Mouse (Mus musculus) erythroid progenitor cell, adult 5-6 weeks (primary cell): ENCODE data around the gene Glra1. TPM values are rescaled to one million over a fixed set of nuclear protein-coding genes. Genes with fewer than 3 reads are reported as not detected.

ENCODE experiments used
- total RNA-seq, 2 experiments: library from RNA; stranded (forward) in 1 of 2; stranded (reverse) in 1 of 2; fragments of 150-400 nt in 1 of 2; fragments of 186-747, 209-891 nt in 1 of 2; gene quantifications; 2 replicates each; pipeline versions ENCODE4 v1.2.3 to v1.2.4; 2015 to 2017; ENCODE audit warnings: low replicate concordance in 2 of 2

Gene Glra1
- total RNA-seq, 2 experiments from 2014 or later: not detected

Other genes starting within 250 kb of the Glra1 start
- gene Sparc, start 185.0 kb downstream of the Glra1 start, total RNA-seq (2015; ENCODE audit: low replicate concordance): 1.8 and 3.8 TPM in 2 replicates
- gene Sparc, start 185.0 kb downstream of the Glra1 start, total RNA-seq (2017; ENCODE audit: low replicate concordance): 1.9 and 9.3 TPM in 2 replicates
- gene Atox1, start 147.0 kb downstream of the Glra1 start, total RNA-seq (2015; ENCODE audit: low replicate concordance): 24.3 and 114 TPM in 2 replicates
- 18.5 TPM in 1 of 2 replicates, not detected in the other for gene Atox1, start 147.0 kb downstream of the Glra1 start, total RNA-seq (2017; ENCODE audit: low replicate concordance)
- gene G3bp1, start 138.5 kb downstream of the Glra1 start, total RNA-seq (2015; ENCODE audit: low replicate concordance): 27.7 and 35.7 TPM in 2 replicates
- gene G3bp1, start 138.5 kb downstream of the Glra1 start, total RNA-seq (2017; ENCODE audit: low replicate concordance): 22.5 and 28.2 TPM in 2 replicates